Mouse (Mus musculus): ENCODE data around the gene Lrrc1. TPM values are rescaled to one million over a fixed set of nuclear protein-coding genes. Genes with fewer than 3 reads are reported as not detected.

Lrrc1 gene
- total and polyA plus RNA-seq, 3 experiments, result 10.0 to 22.8 (median 15.1) TPM

GRCm38 (mm10) chr9:77463861-77464260, 80.8 kb downstream of the Lrrc1 start:
- DNase-seq, result no peak

GRCm38 (mm10) chr9:77463195-77463594, 81.5 kb downstream of the Lrrc1 start:
- no peak for DNase-seq

- no peak for DNase-seq
These were observed 83.2 kb downstream of the Lrrc1 start for GRCm38 (mm10) chr9:77461371-77461915.

- no peak for DNase-seq
These were observed 84.3 kb downstream of the Lrrc1 start for GRCm38 (mm10) chr9:77460408-77460807.

GRCm38 (mm10) chr9:77459365-77459764, 85.3 kb downstream of the Lrrc1 start:
- DNase-seq, result no peak

- DNase-seq, result no peak
These were observed 88.4 kb downstream of the Lrrc1 start for GRCm38 (mm10) chr9:77456169-77456826.

GRCm38 (mm10) chr9:77455439-77456168, 89.1 kb downstream of the Lrrc1 start:
- no peak for DNase-seq

GRCm38 (mm10) chr9:77452046-77452807, 92.4 kb downstream of the Lrrc1 start:
- DNase-seq, result no peak

GRCm38 (mm10) chr9:77450447-77450846, 94.2 kb downstream of the Lrrc1 start:
- no peak for DNase-seq

GRCm38 (mm10) chr9:77444876-77445275, 99.8 kb downstream of the Lrrc1 start:
- DNase-seq, result no peak

- peak; percentile 36 for DNase-seq
These were observed 105.3 kb downstream of the Lrrc1 start for GRCm38 (mm10) chr9:77439371-77439770.

GRCm38 (mm10) chr9:77438836-77439271, 105.8 kb downstream of the Lrrc1 start:
- peak; percentile 26 for DNase-seq

GRCm38 (mm10) chr9:77437131-77437530, 107.5 kb downstream of the Lrrc1 start:
- DNase-seq, result no peak

- no peak for DNase-seq
These were observed 109.7 kb downstream of the Lrrc1 start for GRCm38 (mm10) chr9:77434965-77435364.

- DNase-seq, result no peak
These were observed 111.2 kb downstream of the Lrrc1 start for GRCm38 (mm10) chr9:77433476-77433875.

- no peak for DNase-seq
These were observed 112.6 kb downstream of the Lrrc1 start for GRCm38 (mm10) chr9:77432030-77432429.

GRCm38 (mm10) chr9:77430413-77431087, 114.1 kb downstream of the Lrrc1 start:
- DNase-seq, result no peak

- DNase-seq, result peak; percentile 18
These were observed 115.2 kb downstream of the Lrrc1 start for GRCm38 (mm10) chr9:77429230-77430015.

GRCm38 (mm10) chr9:77428748-77429140, 115.9 kb downstream of the Lrrc1 start:
- no peak for DNase-seq

GRCm38 (mm10) chr9:77428115-77428747, 116.4 kb downstream of the Lrrc1 start:
- no peak for DNase-seq

All from adrenal gland, adult 2 months (tissue).